Mouse (Mus musculus): ENCODE results near the gene Anxa4. TPM values are rescaled to one million over a fixed set of nuclear protein-coding genes. Genes with fewer than 3 reads are reported as not detected.

Anxa4 gene
- polyA plus RNA-seq, 1 experiment from 2014 or later = 4.6 TPM

DNA sequence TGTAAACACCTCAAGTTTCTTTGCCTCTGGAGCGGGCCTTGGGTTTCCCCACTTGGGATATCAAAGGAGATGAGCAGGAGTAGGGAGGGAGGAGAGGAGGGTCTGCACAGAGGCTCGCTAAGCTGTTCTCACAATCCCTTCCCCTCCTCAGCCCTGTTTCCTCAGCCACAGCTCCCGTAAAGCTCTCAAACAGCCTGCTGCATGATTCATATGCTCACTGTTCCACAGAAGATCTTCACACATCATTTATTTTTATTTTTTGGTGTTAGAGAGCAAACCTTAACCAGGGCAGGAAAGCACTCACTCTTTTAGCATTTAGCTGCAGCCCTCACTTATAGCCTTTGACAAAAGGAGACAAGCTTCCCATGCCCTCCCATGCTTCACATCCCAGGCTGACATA is 71.4 kb downstream of the Anxa4 start:
- Histone ChIP-seq H3K36me3 (ENCODE audit: control insufficient read depth, insufficient read depth, low read length) (peaks cover 9% of the 10 kb centered on the region), H3K4me2 (ENCODE audit: low read length) (no peak overlapping the region), H3K9ac (ENCODE audit: low read depth, low read length) (no peak overlapping the region), H3K4me3 (ENCODE audit: low read depth, low read length) (no peak overlapping the region), H3K9me3 (replicated peaks; ENCODE audit: control insufficient read depth, low read length, poor library complexity, severe bottlenecking) (no peaks in the 10 kb centered on the region), H3K4me1 (ENCODE audit: control insufficient read depth, insufficient read depth, low read length) (no peaks in the 10 kb centered on the region), H3K27ac (ENCODE audit: low read length) (no peak overlapping the region), H3K27me3 (ENCODE audit: control insufficient read depth, insufficient read depth, low read depth, low read length) (no peaks in the 10 kb centered on the region)
- ATAC-seq = no peak
- WGBS = 86% methylated on average over 3 of the region's 3 CpGs

- Histone ChIP-seq H3K27me3 (ENCODE audit: control insufficient read depth, insufficient read depth, low read depth, low read length) (no peaks in the 10 kb centered on the region), H3K4me2 (ENCODE audit: low read length) (no peak overlapping the region), H3K4me3 (ENCODE audit: low read depth, low read length) (no peak overlapping the region), H3K9ac (ENCODE audit: low read depth, low read length) (no peak overlapping the region), H3K4me1 (ENCODE audit: control insufficient read depth, insufficient read depth, low read length) (no peaks in the 10 kb centered on the region), H3K9me3 (replicated peaks; ENCODE audit: control insufficient read depth, low read length, poor library complexity, severe bottlenecking) (no peaks in the 10 kb centered on the region), H3K27ac (ENCODE audit: low read length) (no peak overlapping the region), H3K36me3 (ENCODE audit: control insufficient read depth, insufficient read depth, low read length) (peaks cover 42% of the 10 kb centered on the region)
- no peak for ATAC-seq
- 88% methylated on average over 4 of the region's 4 CpGs for WGBS
Measured at GRCm38 (mm10) chr6:86708072-86708774, 85.2 kb downstream of the Anxa4 start.

DNA sequence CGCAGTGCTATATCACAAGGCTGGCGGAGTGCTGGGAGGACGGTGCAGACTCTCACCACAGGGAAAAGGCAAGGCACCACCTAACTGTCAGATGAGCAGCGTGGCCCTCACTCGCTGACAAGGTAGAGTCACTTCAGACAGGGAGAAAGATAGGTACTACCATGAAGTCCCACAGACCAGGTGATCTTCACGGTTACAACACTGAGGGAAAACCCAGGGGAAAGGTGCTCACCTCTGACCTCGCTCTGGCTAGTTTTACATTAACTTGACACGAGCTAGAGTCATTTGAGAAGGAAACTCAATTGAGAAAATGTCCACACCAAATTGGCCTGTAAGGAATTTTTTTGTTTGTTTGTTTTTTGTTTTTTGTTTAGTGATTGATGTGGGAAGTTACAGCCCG is 90.8 kb downstream of the Anxa4 start:
- WGBS = 91% methylated on average over 9 of the region's 9 CpGs
- no peak overlapping the region for H3K9ac ChIP-seq (ENCODE audit: low read depth, low read length)
- H3K4me1 ChIP-seq (ENCODE audit: control insufficient read depth, insufficient read depth, low read length) = no peaks in the 10 kb centered on the region
- no peak overlapping the region for H3K27ac ChIP-seq (ENCODE audit: low read length)
- no peak overlapping the region for H3K4me2 ChIP-seq (ENCODE audit: low read length)
- ATAC-seq = no peak
- peaks cover 63% of the 10 kb centered on the region for H3K36me3 ChIP-seq (ENCODE audit: control insufficient read depth, insufficient read depth, low read length)
- no peaks in the 10 kb centered on the region for H3K27me3 ChIP-seq (ENCODE audit: control insufficient read depth, insufficient read depth, low read depth, low read length)
- no peak overlapping the region for H3K4me3 ChIP-seq (ENCODE audit: low read depth, low read length)
- H3K9me3 ChIP-seq (replicated peaks; ENCODE audit: control insufficient read depth, low read length, poor library complexity, severe bottlenecking) = no peaks in the 10 kb centered on the region

DNA sequence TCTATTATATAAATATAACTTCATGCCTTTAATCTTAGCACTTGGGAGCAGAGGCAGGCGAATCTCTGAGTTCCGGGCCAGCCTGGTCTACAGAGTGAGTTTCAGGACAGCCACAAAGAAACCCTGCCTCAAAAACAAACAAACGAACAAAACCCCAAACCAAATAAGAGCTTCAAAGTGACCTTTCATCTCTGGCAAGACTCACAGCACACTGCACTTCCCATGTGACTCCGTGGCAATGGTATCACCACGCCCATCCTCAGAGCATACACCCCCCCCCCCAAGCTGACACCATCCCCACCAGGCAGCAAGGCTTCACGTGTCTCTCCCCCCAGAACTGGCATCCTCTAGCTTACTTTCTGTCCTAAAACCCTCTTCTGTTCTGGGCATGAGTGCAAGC is 95.5 kb downstream of the Anxa4 start:
- Histone ChIP-seq H3K27ac (ENCODE audit: low read length) (no peak overlapping the region), H3K4me3 (ENCODE audit: low read depth, low read length) (no peak overlapping the region), H3K4me1 (ENCODE audit: control insufficient read depth, insufficient read depth, low read length) (no peaks in the 10 kb centered on the region), H3K36me3 (ENCODE audit: control insufficient read depth, insufficient read depth, low read length) (peaks cover 50% of the 10 kb centered on the region), H3K27me3 (ENCODE audit: control insufficient read depth, insufficient read depth, low read depth, low read length) (no peaks in the 10 kb centered on the region), H3K9me3 (replicated peaks; ENCODE audit: control insufficient read depth, low read length, poor library complexity, severe bottlenecking) (no peaks in the 10 kb centered on the region), H3K9ac (ENCODE audit: low read depth, low read length) (no peak overlapping the region), H3K4me2 (ENCODE audit: low read length) (no peak overlapping the region)
- ATAC-seq = no peak
- 85% methylated on average over 6 of the region's 6 CpGs for WGBS

- Histone ChIP-seq H3K27ac (ENCODE audit: low read length) (no peak overlapping the region), H3K9me3 (replicated peaks; ENCODE audit: control insufficient read depth, low read length, poor library complexity, severe bottlenecking) (no peaks in the 10 kb centered on the region), H3K9ac (ENCODE audit: low read depth, low read length) (no peak overlapping the region), H3K4me3 (ENCODE audit: low read depth, low read length) (no peak overlapping the region), H3K36me3 (ENCODE audit: control insufficient read depth, insufficient read depth, low read length) (peaks cover 45% of the 10 kb centered on the region), H3K4me1 (ENCODE audit: control insufficient read depth, insufficient read depth, low read length) (no peaks in the 10 kb centered on the region), H3K4me2 (ENCODE audit: low read length) (no peak overlapping the region), H3K27me3 (ENCODE audit: control insufficient read depth, insufficient read depth, low read depth, low read length) (no peaks in the 10 kb centered on the region)
- ATAC-seq = no peak
- WGBS = 87% methylated on average over 10 of the region's 10 CpGs
Measured at GRCm38 (mm10) chr6:86696213-86696612, 97.2 kb downstream of the Anxa4 start.

- Histone ChIP-seq H3K4me3 (ENCODE audit: low read depth, low read length) (no peak overlapping the region), H3K4me2 (ENCODE audit: low read length) (no peak overlapping the region), H3K9me3 (replicated peaks; ENCODE audit: control insufficient read depth, low read length, poor library complexity, severe bottlenecking) (no peaks in the 10 kb centered on the region), H3K27ac (ENCODE audit: low read length) (no peak overlapping the region), H3K4me1 (ENCODE audit: control insufficient read depth, insufficient read depth, low read length) (no peaks in the 10 kb centered on the region), H3K36me3 (ENCODE audit: control insufficient read depth, insufficient read depth, low read length) (peaks cover 33% of the 10 kb centered on the region), H3K27me3 (ENCODE audit: control insufficient read depth, insufficient read depth, low read depth, low read length) (no peaks in the 10 kb centered on the region), H3K9ac (ENCODE audit: low read depth, low read length) (no peak overlapping the region)
- no peak for ATAC-seq
Measured at GRCm38 (mm10) chr6:86694465-86694864, 98.9 kb downstream of the Anxa4 start.

DNA sequence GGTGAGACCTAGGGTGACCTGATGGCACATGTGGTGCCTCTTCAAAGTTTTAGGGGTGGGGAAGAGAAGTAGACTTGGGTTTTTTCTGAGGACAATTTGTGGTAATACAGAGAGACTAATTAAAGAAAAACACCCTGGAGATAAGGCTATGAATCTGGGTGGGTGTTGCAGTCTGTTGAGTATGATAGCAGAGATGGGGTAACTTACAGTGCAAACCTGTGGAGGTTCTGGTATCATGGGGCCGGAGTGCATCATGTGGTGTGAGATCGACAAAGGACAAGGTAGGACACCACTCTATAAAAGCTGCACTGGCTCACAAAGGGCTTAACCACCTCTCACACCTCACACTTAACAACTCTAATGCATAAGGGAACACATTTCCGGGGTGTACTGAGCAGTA is 103.7 kb downstream of the Anxa4 start:
- Histone ChIP-seq H3K9ac (ENCODE audit: low read depth, low read length) (no peak overlapping the region), H3K4me2 (ENCODE audit: low read length) (no peak overlapping the region), H3K9me3 (replicated peaks; ENCODE audit: control insufficient read depth, low read length, poor library complexity, severe bottlenecking) (no peaks in the 10 kb centered on the region), H3K36me3 (ENCODE audit: control insufficient read depth, insufficient read depth, low read length) (peaks cover 10% of the 10 kb centered on the region), H3K4me1 (ENCODE audit: control insufficient read depth, insufficient read depth, low read length) (peaks cover 3% of the 10 kb centered on the region; the same call in 1 of the 2 replicates), H3K27me3 (ENCODE audit: control insufficient read depth, insufficient read depth, low read depth, low read length) (no peaks in the 10 kb centered on the region), H3K27ac (ENCODE audit: low read length) (no peak overlapping the region), H3K4me3 (ENCODE audit: low read depth, low read length) (no peak overlapping the region)
- 98% methylated on average over 3 of the region's 3 CpGs for WGBS
- ATAC-seq = no peak

- H3K4me1 ChIP-seq (ENCODE audit: control insufficient read depth, insufficient read depth, low read length) = peaks cover 9% of the 10 kb centered on the region
- no peaks in the 10 kb centered on the region for H3K27me3 ChIP-seq (ENCODE audit: control insufficient read depth, insufficient read depth, low read depth, low read length)
- no peak overlapping the region for H3K4me3 ChIP-seq (ENCODE audit: low read depth, low read length)
- no peak overlapping the region for H3K27ac ChIP-seq (ENCODE audit: low read length)
- peaks cover 14% of the 10 kb centered on the region for H3K36me3 ChIP-seq (ENCODE audit: control insufficient read depth, insufficient read depth, low read length)
- no peak overlapping the region for H3K9ac ChIP-seq (ENCODE audit: low read depth, low read length)
- H3K4me2 ChIP-seq (ENCODE audit: low read length) = no peak overlapping the region
- H3K9me3 ChIP-seq (replicated peaks; ENCODE audit: control insufficient read depth, low read length, poor library complexity, severe bottlenecking) = no peaks in the 10 kb centered on the region
- ATAC-seq = no peak
- 67% methylated on average over 1 of the region's 1 CpGs for WGBS
Measured at GRCm38 (mm10) chr6:86686971-86687370, 106.4 kb downstream of the Anxa4 start.

Data from midbrain, embryonic 16.5 days (tissue).